Mouse (Mus musculus) left cerebral cortex, postnatal 14 days (tissue): ENCODE measurements at regions not wholly inside any gene's neighbourhood (a gene's known extent, or its start where the extent isn't known, plus 50 kb on each side); places are given as distances from the start of the nearest gene placed in this dataset.

Experiments used
- DNase-seq, 2 experiments: peaks; one replicate each; pipeline ENCODE4 v3.0.0; 2021 to 2022; ENCODE audit warnings: low spot score in 2 of 2, mixed read lengths in 1 of 2
- intact Hi-C: fragments of 180-260 bp; cut with DNase I; formaldehyde crosslinking; loops from one replicate; pipeline ENCODE4 v1.15.1; 2025

GRCm38 (mm10) chr2:61527127-61527526 is 51.3 kb upstream of the Tank start:
- intact Hi-C loops = no loop called here
- DNase-seq = no peak

- intact Hi-C loops = no loop called here
- DNase-seq = no peak
Measured at GRCm38 (mm10) chr2:61524060-61524734, 54.2 kb upstream of the Tank start.

- no peak for DNase-seq
- intact Hi-C loops = no loop called here
Measured at GRCm38 (mm10) chr2:61514445-61515123, 63.8 kb upstream of the Tank start.

DNA sequence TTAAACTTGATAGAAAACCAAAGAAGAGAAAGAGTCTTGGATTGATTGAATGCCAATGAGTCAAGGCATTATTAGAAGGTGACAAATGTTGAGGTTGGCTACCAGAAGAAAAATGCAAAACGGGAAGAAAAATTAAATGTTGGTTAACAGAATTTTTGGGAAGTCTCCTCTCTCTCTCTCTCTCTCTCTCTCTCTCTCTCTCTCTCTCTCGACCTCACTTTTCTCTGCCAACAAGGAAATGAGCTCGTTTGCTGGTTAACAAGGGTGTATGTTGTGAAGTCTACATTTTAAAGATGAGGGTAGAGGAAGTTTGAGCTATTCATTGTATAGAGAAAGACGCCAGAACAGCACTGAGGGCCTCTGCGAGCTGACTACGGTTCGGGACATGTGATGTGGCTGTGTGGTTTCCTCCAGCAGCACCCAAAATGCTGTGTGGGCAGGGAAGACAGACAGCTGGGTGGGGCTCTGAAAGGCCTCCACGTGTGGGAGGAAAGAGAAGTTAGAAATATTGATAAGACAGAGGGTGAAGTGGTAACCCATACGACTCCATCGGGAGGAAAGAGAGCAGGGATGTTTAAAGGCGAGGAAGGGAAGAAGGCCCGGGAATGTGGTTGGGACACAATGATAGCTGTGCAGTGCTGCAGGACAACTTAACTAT is 64.5 kb upstream of the Tank start:
- intact Hi-C loops = no loop called here

DNA sequence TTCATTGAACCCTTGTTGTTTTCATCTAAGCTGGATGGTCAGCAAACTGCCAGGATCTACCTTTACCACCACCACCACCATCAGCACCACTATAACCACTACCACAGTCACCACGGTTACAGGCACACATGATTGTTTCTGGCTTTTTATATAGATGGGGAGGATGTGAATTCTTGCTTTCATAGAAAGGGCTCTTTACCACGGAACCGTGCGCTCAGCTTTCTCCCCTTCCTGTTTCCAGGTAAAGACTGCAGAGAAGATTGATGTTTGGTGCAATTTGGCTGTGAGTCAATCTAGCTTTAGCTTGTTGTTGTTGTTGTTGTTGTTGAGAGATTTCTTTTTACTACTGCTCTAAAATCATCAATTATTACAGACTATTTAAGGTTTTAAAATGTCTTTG is 74.8 kb upstream of the Tank start:
- DNase-seq = no peak
- intact Hi-C loops = no loop called here

More for the DNA sequence above, 64.5 kb upstream of the Tank start:
- DNase-seq = no peak

GRCm38 (mm10) chr2:61501922-61502321 is 76.5 kb upstream of the Tank start:
- no peak for DNase-seq
- intact Hi-C loops = no loop called here

- intact Hi-C loops = no loop called here
- no peak for DNase-seq
Measured at GRCm38 (mm10) chr2:61499266-61499665, 79.1 kb upstream of the Tank start.

DNA sequence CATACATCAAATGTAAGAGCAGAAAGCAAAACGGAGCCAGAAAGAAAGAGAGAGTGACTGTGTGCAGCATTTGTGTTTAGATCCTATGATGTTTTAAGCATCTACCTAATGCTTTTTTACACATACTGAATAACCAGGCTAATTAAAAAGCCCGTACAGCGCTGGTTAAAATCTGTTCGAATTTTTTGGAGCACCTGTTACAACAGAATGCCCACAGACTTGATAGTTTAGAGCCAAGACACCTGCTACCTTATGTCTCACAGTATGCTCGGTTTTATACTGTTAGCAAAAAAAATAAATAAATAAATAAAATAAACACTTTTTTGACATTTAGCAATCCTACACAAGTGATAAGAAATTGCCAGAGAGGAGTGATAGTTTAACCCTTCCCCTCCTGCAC is 80.5 kb upstream of the Tank start:
- DNase-seq = no peak
- intact Hi-C loops = no loop called here

DNA sequence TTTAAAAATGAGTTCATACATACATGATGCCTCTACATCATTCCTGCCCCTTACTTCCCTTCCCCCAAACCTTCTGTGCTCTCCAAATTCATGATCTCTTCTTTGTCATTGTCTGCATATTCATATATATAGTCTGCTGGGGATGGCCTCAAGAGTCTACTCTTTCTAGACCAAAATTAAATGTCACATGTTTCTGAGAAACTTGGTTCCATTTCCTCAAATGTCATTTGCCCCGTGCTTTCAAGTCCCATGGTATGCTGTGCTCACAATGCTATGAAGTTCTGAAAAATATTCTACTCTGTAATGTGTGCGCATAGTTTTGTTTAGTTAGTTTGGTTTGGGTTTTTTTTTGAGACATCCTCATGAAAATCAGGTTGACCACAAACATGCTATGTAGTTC is 81.4 kb upstream of the Tank start:
- no peak for DNase-seq
- intact Hi-C loops = no loop called here

GRCm38 (mm10) chr2:61493918-61494712 is 84.3 kb upstream of the Tank start:
- DNase-seq = peak; percentile 86 to 92
- intact Hi-C loops = no loop called here

DNA sequence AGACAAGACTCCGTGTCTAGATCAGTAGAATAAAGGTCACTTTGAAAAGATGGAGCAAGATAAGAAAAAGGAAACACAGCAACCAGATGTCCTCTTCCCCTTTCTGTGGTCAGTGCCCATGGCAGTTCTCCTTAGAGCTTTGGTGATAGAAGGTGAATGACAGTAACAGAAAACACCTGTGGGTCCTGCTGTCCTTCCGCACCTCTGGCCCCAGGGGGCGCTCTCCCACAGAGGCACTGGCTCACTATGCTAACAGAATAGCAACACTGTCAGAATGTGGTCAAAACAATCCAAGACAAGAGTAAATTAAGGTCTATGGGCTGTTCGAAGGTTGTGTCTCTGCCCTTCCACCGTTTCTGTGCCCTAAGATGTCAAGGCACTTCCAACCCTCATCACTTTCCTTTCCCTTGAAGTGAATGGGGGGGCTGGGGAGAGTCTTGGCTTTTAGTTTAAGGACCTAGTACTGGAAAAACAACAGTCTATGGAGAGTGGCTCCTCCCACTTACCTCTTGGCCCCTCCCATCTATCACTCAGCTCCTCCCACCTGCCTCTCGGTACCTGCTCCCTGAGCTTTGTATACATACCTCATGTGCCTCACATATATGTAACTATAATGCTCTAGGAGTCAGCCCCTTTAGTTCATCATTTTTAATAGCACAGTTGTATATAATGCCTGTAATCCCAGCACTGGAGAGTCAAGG is 86.2 kb upstream of the Tank start:
- intact Hi-C loops = no loop called here
- DNase-seq = no peak

DNA sequence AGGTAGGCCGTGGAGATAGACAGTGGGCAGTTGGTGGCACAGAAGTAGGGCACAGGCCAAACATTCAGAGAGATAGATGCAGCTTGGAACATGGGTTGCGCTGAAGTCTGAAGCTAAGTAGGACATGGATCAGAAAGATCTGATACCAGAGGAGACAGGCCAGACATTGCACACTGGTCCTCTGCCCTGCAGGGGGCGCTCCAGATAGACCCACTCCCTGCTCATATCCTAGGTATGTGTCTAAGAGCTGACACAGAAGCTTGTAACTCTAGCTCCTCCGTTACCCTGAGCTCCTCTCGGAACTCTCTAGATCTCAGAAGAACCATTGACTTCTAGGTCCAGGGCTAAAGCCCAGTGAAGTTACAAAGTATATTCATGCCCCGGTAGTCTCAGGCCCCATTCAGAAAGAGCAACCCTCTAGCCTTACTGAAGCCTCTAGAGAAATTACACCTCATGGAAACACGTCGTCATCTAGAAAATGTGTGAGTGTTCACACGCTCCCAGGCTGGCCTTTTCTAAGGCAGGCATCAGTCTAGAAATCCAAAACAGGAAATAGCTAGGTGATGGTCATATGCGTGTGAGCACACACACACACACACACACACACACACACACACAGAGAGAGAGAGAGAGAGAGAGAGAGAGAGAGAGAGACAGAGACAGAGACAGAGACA is 87.8 kb upstream of the Tank start:
- no peak for DNase-seq
- intact Hi-C loops = no loop called here

DNA sequence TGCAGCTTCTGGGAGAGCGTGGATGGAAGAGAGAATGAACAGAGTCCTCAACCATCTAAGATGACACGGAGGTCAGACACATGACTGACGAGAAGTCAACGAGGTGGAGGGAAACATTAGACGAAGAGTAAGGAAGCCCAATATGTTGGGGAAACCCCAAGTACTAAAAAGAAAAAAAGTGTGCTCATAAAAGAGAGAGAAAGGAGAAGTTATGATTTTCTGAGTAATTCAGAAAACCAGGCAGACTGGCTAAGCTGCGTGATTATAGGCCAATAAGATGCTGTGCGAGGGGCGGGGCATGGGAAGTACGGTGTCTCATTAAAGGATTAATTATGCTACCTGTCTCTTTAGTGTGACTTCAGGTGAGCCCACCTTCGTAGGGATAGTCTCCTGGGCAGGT is 88.6 kb upstream of the Tank start:
- intact Hi-C loops = no loop called here
- no peak for DNase-seq

GRCm38 (mm10) chr2:61483820-61484219 is 94.6 kb upstream of the Tank start:
- DNase-seq = no peak
- intact Hi-C loops = no loop called here

DNA sequence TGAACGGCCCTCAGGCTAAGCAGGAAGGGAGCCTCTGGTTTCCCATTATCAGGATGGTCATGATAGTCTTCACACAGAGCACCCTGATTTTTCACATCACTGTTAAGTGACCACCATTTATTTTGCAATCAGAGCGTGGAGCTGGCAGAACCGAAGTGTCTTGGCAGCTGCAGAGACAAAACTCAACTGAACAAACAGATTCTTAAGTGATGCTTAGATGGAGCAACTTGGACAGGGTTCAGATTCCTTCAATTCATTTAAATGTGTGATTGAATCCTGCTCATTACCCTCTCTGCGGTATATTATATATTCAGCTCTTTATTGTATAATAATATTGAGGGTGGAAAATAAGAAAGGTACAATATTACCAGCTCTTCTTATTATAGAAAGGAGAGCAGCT is 101.7 kb upstream of the Tank start:
- no peak for DNase-seq

GRCm38 (mm10) chr2:61474626-61475025 is 103.8 kb upstream of the Tank start:
- DNase-seq = no peak
- intact Hi-C loops = no loop called here

More for the DNA sequence above, 101.7 kb upstream of the Tank start:
- intact Hi-C loops = no loop called here

GRCm38 (mm10) chr2:61470521-61470920 is 107.9 kb upstream of the Tank start:
- intact Hi-C loops = no loop called here
- no peak for DNase-seq

DNA sequence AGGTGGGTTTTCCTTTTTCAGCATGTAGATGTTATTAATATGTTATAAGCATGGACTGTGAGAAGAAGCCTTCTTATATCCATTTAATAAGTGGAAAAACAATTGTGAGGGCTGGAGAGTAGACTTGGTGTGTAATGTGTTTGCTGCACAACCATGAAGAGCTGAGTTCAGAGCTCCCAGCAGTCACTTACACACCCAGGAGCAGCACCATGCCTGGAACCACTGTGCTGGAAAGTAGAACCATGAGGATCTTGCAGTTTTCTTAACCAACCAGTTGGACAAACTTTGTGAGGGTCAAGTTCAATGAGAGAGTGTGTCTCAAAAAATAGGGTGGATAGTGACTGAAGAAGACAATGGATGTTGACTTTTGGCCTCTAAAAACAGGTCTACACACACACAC is 108.3 kb upstream of the Tank start:
- DNase-seq = no peak
- intact Hi-C loops = no loop called here

GRCm38 (mm10) chr2:61455902-61456301 is 122.5 kb upstream of the Tank start:
- intact Hi-C loops = no loop called here
- peak; percentile 59 to 66 for DNase-seq
